Mouse (Mus musculus) left cerebral cortex, postnatal 25 days (tissue): Measurements from ENCODE around the gene Slc24a1. TPM values are rescaled to one million over a fixed set of nuclear protein-coding genes. Genes with fewer than 3 reads are reported as not detected.

Experiments
- DNase-seq, 2 experiments: peaks; one replicate each; pipeline ENCODE4 v3.0.0; 2022; ENCODE audit warnings: low spot score in 2 of 2, mixed read lengths in 1 of 2
- intact Hi-C: fragments of 180-260 bp; cut with DNase I; formaldehyde crosslinking; loops from one replicate; pipeline ENCODE4 v1.15.1; 2025
- total RNA-seq, 2 experiments: library from RNA; stranded (reverse); gene quantifications; 2 replicates each; pipeline ENCODE4 v1.2.3; 2021

The Slc24a1 gene
- total RNA-seq, 2 experiments from 2014 or later, result 0.14 to 0.18 TPM

- no peak for DNase-seq
- intact Hi-C loops, result loop anchor here (5.0 to 10.0 kb wide), 2 partner anchors 167 to 755 kb away; no protein-coding TSS in a partner anchor
Measured at GRCm38 (mm10) chr9:64939790-64940189, 11.6 kb downstream of the Slc24a1 start.

- DNase-seq, result no peak
- intact Hi-C loops, result loop anchor here (5.0 to 10.0 kb wide), 2 partner anchors 167 to 754 kb away; no protein-coding TSS in a partner anchor
Measured at GRCm38 (mm10) chr9:64939281-64939680, 12.1 kb downstream of the Slc24a1 start.

GRCm38 (mm10) chr9:64938535-64938934 is 12.9 kb downstream of the Slc24a1 start:
- no peak for DNase-seq
- intact Hi-C loops, result loop anchor here (5.0 to 10.0 kb wide), 2 partner anchors 166 to 754 kb away; no protein-coding TSS in a partner anchor

- intact Hi-C loops, result loop anchor here (5.0 to 10.0 kb wide), 2 partner anchors 165 to 753 kb away; no protein-coding TSS in a partner anchor
- no peak for DNase-seq
Measured at GRCm38 (mm10) chr9:64937491-64937890, 13.9 kb downstream of the Slc24a1 start.

- intact Hi-C loops, result loop anchor here (5.0 to 10.0 kb wide), 2 partner anchors 164 to 752 kb away; no protein-coding TSS in a partner anchor
- DNase-seq, result peak; percentile 57 to 75
Measured at GRCm38 (mm10) chr9:64936508-64936907, 14.9 kb downstream of the Slc24a1 start.

DNA sequence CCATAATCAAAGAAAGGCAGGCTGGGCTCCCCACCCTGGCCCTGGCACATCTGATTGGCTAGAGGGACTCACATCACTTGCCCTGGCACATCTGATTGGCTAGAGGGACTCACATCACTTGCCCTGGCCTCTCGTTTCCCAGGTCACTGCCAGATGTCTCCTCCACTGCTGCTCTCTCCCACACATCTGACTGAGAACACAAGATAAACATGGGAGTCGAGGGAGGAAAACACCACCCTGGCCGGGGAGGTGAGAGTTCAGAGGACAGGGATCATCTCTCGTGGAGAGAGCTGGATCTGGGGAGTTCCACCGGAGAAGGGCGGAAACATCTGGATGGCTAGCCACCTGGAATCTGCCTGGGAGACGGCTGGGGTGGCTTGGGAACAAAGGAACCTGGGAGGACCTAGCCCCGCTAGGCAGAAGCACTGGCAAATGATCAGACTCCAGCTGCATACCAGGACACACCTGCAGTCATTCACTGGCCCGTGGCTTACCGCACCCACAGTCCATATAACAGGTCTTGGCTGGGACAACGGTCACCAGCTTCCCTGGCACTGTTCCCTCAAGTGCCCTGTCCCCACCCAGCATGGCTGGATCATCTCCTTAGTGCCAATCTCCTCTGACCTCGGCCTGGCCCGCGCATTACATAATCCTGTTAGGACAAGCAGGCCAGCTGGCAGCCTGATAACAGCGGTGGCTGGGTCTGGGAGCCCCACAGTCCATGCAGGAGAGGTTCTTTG is 17.2 kb downstream of the Slc24a1 start:
- intact Hi-C loops, result loop anchor here (10.0 kb wide), 1 partner anchor 749 kb away; no protein-coding TSS in a partner anchor
- DNase-seq, result no peak

GRCm38 (mm10) chr9:64931751-64932610 is 19.4 kb downstream of the Slc24a1 start:
- intact Hi-C loops, result loop anchor here (10.0 kb wide), 1 partner anchor 747 kb away; no protein-coding TSS in a partner anchor
- no peak for DNase-seq

DNA sequence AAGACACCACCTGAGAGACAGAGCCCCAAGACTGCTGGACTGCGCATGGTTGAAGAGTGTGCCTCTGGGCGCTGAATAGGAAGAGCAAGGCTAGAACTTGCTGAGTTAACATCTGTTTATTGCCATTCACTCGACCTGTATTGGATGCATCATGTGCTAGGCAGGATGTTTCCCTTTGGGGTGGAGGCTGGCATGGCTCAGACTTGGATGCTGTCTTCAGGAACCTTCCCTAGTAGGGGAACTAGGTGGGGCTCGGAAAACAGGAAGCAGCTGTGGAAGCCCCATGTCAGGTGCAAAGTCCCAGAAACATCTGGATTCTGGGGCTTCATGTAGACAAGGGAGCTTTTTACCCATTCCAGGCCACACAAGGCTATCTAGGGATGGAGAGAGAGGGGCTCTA is 21.2 kb downstream of the Slc24a1 start:
- DNase-seq, result no peak
- intact Hi-C loops, result loop anchor here (10.0 kb wide), 1 partner anchor 745 kb away; no protein-coding TSS in a partner anchor

DNA sequence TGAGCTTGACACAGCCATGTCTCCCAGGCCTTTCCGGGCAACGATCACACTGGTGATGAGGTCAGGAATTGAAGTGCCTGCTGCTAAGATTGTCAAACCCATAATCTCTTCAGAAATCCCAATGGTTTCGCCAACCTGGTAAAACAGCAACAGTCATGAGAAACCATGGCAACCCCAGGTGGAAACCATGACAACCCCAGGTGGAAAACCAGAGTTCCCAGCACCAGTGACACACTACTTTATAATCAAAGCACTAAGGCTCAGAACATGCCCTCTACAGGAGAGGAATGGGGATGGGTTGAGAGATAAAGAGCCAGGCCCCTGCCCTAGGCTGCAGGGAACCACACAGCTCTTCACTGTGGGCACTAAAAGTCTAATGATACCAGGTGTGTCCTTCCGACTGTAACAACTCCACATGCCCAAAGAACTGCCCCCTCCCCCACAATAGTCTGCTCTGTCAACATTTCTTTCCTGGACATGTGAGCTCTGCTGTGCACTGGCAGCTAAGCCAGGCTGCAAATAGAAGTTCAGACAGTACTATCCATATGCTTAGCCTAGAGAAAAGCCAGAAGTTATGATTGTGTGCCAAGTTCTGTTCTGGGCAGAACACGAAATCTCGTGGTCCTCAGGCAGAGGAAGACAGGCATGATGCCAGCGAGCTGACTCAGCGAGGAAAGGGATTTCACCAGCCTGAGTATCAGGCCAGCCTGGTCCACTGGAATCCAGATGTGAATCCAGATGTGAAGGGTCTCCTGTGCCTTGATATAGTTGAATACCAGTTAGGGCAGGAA is 25.0 kb downstream of the Slc24a1 start:
- peak; percentile 78 to 95 for DNase-seq
- intact Hi-C loops, result no loop called here

DNA sequence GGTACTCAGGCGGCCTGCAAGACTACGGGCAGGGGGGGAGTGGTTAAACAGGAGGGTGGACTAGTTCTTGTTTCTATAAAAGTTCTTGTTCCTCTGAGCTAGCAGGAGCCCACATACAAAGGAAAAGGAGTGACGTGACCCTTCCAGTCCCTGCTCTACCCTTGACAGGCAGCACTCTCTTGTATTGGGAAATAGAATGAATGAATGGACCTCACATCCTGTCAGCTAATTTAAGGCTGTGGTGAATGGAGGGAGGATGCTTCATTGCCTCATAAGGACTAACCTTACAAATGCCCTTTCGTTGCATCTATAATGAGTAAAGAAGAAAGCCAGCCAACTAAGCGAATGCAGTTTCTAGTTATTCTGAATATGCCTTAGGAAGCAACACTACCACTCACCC is 25.6 kb downstream of the Slc24a1 start:
- intact Hi-C loops, result no loop called here

GRCm38 (mm10) chr9:64918560-64918959 is 32.8 kb downstream of the Slc24a1 start:
- intact Hi-C loops, result no loop called here
- DNase-seq, result no peak

More for the DNA sequence above, 25.6 kb downstream of the Slc24a1 start:
- no peak for DNase-seq

DNA sequence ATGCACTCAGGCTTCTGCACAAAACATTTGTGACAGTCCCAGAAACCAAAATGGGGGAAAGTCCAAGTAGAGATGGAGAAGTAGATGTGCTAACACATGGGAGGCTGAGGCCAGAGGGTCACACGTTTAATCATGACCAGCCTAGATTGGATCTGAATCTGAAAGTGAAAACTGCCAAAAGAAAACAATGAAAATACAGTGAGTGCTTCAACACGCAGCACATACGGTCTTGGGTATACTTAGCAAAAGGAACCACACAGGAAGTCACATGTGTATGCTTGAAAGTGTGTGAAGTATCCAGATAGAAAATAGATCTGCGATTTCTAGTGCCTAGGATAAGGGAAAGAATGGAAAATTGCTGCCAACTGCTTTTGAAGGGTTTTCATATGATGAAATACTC is 36.8 kb downstream of the Slc24a1 start:
- intact Hi-C loops, result no loop called here
- no peak for DNase-seq

- intact Hi-C loops, result no loop called here
- DNase-seq, result no peak
Measured at GRCm38 (mm10) chr9:64913973-64914372, 37.4 kb downstream of the Slc24a1 start.

DNA sequence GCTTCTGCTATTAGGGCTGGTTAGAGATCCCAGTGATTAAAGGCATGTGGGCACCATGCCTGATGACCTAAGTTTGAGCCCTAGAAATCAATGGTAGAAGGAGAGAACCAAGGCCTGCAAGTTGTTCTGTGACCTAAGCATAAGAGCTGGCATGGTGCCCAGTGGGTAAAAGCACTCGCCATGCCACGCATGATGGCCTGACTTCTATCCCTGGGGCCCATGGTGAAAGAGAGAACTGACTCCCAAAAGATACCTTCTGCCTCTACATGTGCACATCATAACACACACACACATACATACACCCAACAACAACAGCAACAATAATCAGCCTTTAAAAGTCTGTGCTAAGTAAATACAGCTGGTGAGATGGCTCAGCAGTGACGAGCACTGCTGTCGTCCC is 38.0 kb downstream of the Slc24a1 start:
- intact Hi-C loops, result no loop called here
- no peak for DNase-seq

DNA sequence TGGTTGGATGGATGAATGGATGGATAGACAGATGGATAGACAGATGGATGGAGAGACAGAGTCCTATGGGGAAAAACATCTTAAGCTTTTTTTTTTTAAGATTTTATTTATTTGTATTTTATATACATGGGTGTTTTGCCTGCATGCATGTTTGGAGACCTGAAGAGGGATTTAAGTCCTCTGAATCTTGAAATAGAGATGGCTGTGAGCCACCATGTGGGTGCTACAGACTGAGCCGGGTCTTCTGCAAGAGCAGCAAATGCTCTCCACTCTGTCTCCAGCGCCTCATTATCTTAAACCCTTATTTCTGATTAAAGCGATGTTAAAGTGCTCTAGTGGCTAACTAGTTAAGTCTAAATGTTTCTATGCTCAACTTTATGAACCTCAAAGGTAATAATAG is 44.0 kb downstream of the Slc24a1 start:
- intact Hi-C loops, result no loop called here

DNA sequence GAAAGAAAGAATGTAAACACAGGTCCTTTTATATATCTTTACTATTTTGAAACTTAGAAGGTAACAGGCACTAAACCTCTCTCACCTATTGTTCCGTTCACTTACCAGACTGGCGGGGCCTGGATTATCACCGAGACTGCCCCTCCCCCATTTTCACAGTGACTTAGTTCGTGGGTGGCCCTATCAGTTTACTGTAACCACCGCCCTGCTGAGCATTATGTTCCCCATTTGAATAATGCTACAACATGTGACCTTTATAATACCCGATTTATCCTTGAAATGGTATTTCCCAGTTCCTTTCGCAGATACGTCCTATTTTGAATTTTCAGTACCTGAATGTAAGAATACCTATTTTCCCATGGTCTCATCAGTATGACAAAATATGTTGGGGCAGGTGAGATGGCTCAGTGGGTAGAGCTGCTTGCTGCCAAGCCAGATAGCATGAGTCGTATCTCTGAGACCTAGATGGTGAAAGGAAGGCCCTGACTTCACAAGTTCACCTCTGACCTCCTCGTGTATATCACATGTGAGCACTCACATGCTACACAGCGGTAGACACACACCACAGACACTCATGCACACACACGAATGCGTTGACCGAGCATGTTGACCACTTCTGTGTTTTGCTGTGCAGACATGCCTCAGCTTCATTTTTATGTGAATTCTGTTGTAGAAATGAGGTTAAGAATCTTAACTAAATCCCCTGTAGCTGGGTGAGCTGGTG is 46.3 kb downstream of the Slc24a1 start:
- intact Hi-C loops, result no loop called here
- DNase-seq, result no peak

More for the DNA sequence above, 44.0 kb downstream of the Slc24a1 start:
- peak in 1 of 2 experiments; percentile 54 for DNase-seq

DNA sequence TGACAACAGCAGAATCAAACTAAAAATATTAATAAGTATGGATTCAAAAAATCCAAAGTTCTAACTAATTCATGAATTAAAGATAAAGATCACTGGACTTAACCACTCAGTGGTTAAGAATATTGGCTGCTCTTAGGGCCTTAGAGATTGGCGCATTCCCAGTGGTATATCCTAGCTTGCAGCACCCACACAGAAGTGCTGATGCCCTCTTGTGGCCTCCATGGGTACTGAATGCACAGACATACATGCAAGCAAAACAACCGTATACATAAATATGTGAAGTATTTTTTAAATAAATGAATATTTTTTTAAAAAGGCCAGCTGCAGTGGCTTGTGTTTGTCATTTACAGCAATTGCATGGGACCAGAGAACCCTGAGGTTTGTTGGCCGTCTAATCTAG is 48.0 kb downstream of the Slc24a1 start:
- intact Hi-C loops, result loop anchor here (2.0 kb wide), 1 partner anchor 57 kb away; the partner anchor contains the start of gene Ints14
- peak; percentile 56 to 71 for DNase-seq

- intact Hi-C loops, result loop anchor here (2.0 kb wide), 1 partner anchor 58 kb away; the partner anchor contains the start of gene Ints14
- DNase-seq, result no peak
Measured at GRCm38 (mm10) chr9:64902866-64903265, 48.5 kb downstream of the Slc24a1 start.

DNA sequence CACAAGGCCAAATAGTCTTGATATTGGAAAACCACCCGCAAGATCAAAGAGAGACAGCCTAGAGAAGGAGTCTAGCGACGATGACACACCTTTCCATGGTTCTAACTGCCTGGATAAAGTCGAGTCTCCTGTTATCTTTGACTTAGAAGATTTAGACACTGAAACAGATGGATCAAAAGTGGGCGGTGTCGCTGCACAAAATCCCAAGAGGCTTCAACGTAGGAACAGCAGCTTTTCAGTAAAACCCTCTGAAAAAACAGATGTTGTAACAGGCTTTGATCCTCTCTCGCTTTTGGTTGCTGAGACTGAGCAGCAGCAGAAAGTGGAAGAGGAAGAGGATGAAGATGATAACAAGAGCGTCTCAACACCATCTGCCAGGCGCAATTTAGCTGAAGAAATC is 54.8 kb downstream of the Slc24a1 start:
- intact Hi-C loops, result no loop called here
- peak; percentile 23 to 77 for DNase-seq
